Mouse (Mus musculus): ENCODE data around the gene Sh2d2a. TPM values are rescaled to one million over a fixed set of nuclear protein-coding genes. Genes with fewer than 3 reads are reported as not detected.

Gene Sh2d2a
- polyA plus RNA-seq, 1 experiment from 2014 or later = 0.15 TPM

DNA sequence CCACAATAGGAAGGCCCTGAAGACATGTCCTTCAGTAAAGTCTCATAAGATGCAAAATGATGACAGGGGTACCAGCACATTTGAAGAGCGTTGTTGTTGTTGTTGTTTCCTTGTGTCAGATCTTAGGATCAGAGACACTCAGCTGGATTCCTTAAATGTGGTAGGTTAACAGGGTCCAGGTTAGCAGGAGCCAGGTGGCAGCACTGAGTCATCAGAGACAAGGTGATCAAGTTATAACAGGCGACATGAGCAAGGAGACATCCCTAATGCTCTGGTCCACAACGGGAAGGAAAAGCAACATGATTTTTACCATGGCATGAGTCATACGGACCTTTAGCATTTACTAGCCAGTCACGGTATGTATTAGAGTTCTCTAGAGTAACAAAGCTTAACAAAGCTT, 13.1 kb upstream of the Sh2d2a start:
- H3K9me3 ChIP-seq (ENCODE audit: control insufficient read depth, low read length) = no peaks in the 10 kb centered on the region
- H3K36me3 ChIP-seq (ENCODE audit: control insufficient read depth, insufficient read depth, low read length) = no peaks in the 10 kb centered on the region
- H3K27me3 ChIP-seq (ENCODE audit: control insufficient read depth, insufficient read depth, low read length) = no peaks in the 10 kb centered on the region
- H3K4me2 ChIP-seq (ENCODE audit: low read length) = no peak overlapping the region
- no peak for ATAC-seq (ENCODE audit: insufficient number of reproducible peaks, insufficient read depth, low FRiP score, low read depth)
- no peak overlapping the region for H3K9ac ChIP-seq (ENCODE audit: low read length)
- no peak overlapping the region for H3K4me3 ChIP-seq (ENCODE audit: control insufficient read depth in 1 of 2, insufficient read depth in 1 of 2, low read depth in 1 of 2, low read length in 2 of 2)
- no peaks in the 10 kb centered on the region for H3K4me1 ChIP-seq (ENCODE audit: control insufficient read depth in 2 of 2, insufficient read depth in 2 of 2, low read length in 2 of 2)
- WGBS = 64% methylated on average over 5 of the region's 5 CpGs
- no peak overlapping the region for H3K27ac ChIP-seq (replicated peaks in 1 of 2; ENCODE audit: control insufficient read depth in 1 of 2, insufficient read depth in 1 of 2, low read depth in 2 of 2, low read length in 2 of 2)

DNA sequence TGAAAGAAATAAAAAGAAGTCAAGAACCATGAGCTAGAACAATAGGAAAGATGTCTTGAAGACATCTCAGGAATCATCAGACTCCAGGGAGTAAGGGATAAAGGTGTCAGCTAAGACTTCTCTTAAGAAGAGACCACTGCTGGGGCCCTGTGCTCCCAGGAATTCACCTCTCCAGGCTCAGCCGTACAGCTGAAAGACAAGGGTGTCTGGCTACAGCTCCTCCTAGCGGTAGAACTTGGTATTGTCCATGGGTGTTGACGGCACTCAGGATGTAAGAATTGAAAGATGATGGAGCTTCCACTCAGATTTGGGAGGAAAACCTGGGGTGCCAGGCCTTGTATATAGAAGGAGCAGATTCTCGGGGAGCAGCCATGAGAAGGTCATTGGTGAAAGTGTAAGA, 7.9 kb upstream of the Sh2d2a start:
- Histone ChIP-seq H3K4me1 (ENCODE audit: control insufficient read depth in 2 of 2, insufficient read depth in 2 of 2, low read length in 2 of 2) (no peaks in the 10 kb centered on the region), H3K4me2 (ENCODE audit: low read length) (no peak overlapping the region), H3K9me3 (ENCODE audit: control insufficient read depth, low read length) (no peaks in the 10 kb centered on the region), H3K9ac (ENCODE audit: low read length) (no peak overlapping the region), H3K27me3 (ENCODE audit: control insufficient read depth, insufficient read depth, low read length) (peaks cover 3% of the 10 kb centered on the region; the same call in 1 of the 2 replicates), H3K36me3 (ENCODE audit: control insufficient read depth, insufficient read depth, low read length) (no peaks in the 10 kb centered on the region), H3K27ac (replicated peaks in 1 of 2; ENCODE audit: control insufficient read depth in 1 of 2, insufficient read depth in 1 of 2, low read depth in 2 of 2, low read length in 2 of 2) (no peak overlapping the region), H3K4me3 (ENCODE audit: control insufficient read depth in 1 of 2, insufficient read depth in 1 of 2, low read depth in 1 of 2, low read length in 2 of 2) (no peak overlapping the region)
- WGBS = 3% methylated on average over 4 of the region's 4 CpGs
- no peak for ATAC-seq (ENCODE audit: insufficient number of reproducible peaks, insufficient read depth, low FRiP score, low read depth)

DNA sequence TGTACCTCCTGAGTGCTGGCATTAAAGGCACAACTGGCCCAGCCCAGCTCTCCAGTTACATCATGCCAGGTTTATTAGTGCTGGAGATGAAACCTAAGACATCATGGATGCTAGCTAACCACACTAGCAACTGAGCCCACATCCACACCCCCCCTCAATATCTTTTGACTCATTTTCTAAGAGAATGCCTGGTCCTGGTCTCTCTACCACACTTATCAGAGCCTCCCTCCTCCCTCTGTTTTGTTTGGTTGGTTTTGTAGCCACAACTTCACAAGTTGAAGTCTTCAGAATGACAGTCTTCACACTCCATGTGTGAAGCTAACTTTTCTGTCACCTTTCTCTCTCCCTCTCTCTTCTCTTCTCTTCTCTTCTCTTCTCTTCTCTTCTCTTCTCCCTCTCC, 5.7 kb upstream of the Sh2d2a start:
- H3K36me3 ChIP-seq (ENCODE audit: control insufficient read depth, insufficient read depth, low read length) = no peaks in the 10 kb centered on the region
- H3K4me3 ChIP-seq (ENCODE audit: control insufficient read depth in 1 of 2, insufficient read depth in 1 of 2, low read depth in 1 of 2, low read length in 2 of 2) = no peak overlapping the region
- H3K4me2 ChIP-seq (ENCODE audit: low read length) = no peak overlapping the region
- H3K4me1 ChIP-seq (ENCODE audit: control insufficient read depth in 2 of 2, insufficient read depth in 2 of 2, low read length in 2 of 2) = no peaks in the 10 kb centered on the region
- no peak overlapping the region for H3K27ac ChIP-seq (replicated peaks in 1 of 2; ENCODE audit: control insufficient read depth in 1 of 2, insufficient read depth in 1 of 2, low read depth in 2 of 2, low read length in 2 of 2)
- ATAC-seq (ENCODE audit: insufficient number of reproducible peaks, insufficient read depth, low FRiP score, low read depth) = no peak
- peaks cover 3% of the 10 kb centered on the region; the same call in 1 of the 2 replicates for H3K27me3 ChIP-seq (ENCODE audit: control insufficient read depth, insufficient read depth, low read length)
- no peaks in the 10 kb centered on the region for H3K9me3 ChIP-seq (ENCODE audit: control insufficient read depth, low read length)
- no peak overlapping the region for H3K9ac ChIP-seq (ENCODE audit: low read length)

DNA sequence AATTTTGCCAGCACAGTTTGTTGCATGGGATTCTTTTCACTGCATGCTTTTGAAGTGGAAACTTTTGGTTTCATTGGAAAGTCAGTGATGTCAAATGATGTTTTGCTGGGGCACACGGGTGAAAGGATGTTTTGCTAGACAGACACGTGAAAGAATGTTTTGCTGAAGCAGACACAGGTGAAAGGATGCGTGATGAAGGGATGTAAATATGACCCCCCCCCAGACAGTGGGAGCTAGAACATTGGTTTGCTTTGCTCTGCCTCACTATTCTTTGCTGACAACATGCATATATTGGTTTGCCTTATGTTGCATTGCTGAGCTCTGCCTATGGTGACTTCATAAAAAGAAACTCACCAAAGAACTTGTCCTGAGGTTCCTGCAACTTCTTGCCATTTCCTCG, 1.6 kb upstream of the Sh2d2a start:
- 69% methylated on average over 4 of the region's 4 CpGs for WGBS
- Histone ChIP-seq H3K27me3 (ENCODE audit: control insufficient read depth, insufficient read depth, low read length) (no peaks in the 10 kb centered on the region), H3K4me3 (ENCODE audit: control insufficient read depth in 1 of 2, insufficient read depth in 1 of 2, low read depth in 1 of 2, low read length in 2 of 2) (no peak overlapping the region), H3K4me2 (ENCODE audit: low read length) (no peak overlapping the region), H3K36me3 (ENCODE audit: control insufficient read depth, insufficient read depth, low read length) (no peaks in the 10 kb centered on the region), H3K9ac (ENCODE audit: low read length) (no peak overlapping the region), H3K4me1 (ENCODE audit: control insufficient read depth in 2 of 2, insufficient read depth in 2 of 2, low read length in 2 of 2) (peaks cover 2 to 4% of the 10 kb centered on the region in 2 experiments; a peak in 1 of 4 replicates), H3K27ac (replicated peaks in 1 of 2; ENCODE audit: control insufficient read depth in 1 of 2, insufficient read depth in 1 of 2, low read depth in 2 of 2, low read length in 2 of 2) (no peak overlapping the region), H3K9me3 (ENCODE audit: control insufficient read depth, low read length) (no peaks in the 10 kb centered on the region)
- ATAC-seq (ENCODE audit: insufficient number of reproducible peaks, insufficient read depth, low FRiP score, low read depth) = no peak

DNA sequence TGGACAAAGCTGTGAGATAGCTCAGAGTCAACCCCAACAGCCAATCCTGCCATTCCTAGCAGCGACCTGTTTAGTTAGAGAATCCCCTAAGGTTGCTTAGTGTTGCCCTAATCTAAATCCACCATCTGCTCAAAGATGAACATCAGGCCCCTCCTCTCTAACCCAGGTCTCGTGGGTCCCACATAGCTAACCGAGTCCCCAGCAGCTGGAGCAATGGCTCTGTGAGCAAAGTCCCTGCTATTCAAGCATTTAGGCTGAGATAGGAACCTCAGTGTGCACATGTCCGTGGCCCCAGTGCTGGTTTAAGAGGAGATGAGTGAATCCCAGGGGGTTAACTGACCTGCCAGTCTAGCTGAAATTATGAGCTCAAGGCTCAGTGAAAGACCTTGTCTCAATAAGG, 369 bp upstream of the Sh2d2a start:
- H3K36me3 ChIP-seq (ENCODE audit: control insufficient read depth, insufficient read depth, low read length) = no peaks in the 10 kb centered on the region
- no peak overlapping the region for H3K9ac ChIP-seq (ENCODE audit: low read length)
- WGBS = 63% methylated on average over 4 of the region's 4 CpGs
- peaks cover 2 to 4% of the 10 kb centered on the region in 2 experiments; a peak in 1 of 4 replicates for H3K4me1 ChIP-seq (ENCODE audit: control insufficient read depth in 2 of 2, insufficient read depth in 2 of 2, low read length in 2 of 2)
- no peak overlapping the region for H3K4me2 ChIP-seq (ENCODE audit: low read length)
- H3K27me3 ChIP-seq (ENCODE audit: control insufficient read depth, insufficient read depth, low read length) = no peaks in the 10 kb centered on the region
- H3K27ac ChIP-seq (replicated peaks in 1 of 2; ENCODE audit: control insufficient read depth in 1 of 2, insufficient read depth in 1 of 2, low read depth in 2 of 2, low read length in 2 of 2) = no peak overlapping the region
- no peak for ATAC-seq (ENCODE audit: insufficient number of reproducible peaks, insufficient read depth, low FRiP score, low read depth)
- no peak overlapping the region for H3K4me3 ChIP-seq (ENCODE audit: control insufficient read depth in 1 of 2, insufficient read depth in 1 of 2, low read depth in 1 of 2, low read length in 2 of 2)
- H3K9me3 ChIP-seq (ENCODE audit: control insufficient read depth, low read length) = no peaks in the 10 kb centered on the region

DNA sequence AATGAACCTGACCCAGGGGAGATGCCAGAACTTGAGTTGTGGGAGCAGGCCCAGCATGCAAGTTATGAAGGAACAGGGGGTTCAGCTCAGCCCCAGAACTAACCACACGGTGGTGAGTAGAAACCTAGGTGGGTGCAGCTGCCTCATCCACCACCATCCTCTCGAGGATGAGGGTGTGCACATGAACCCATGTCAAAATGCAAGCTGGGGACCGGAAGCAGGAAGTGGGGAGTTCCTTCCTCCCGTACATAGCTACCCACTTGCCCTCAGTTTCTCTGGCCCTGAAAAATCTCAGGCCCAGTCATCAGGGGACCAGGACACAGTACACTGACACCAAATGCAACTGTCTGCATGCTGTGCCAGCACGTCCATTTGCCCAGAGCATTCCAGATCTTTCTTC, 1.1 kb downstream of the Sh2d2a start:
- H3K9ac ChIP-seq (ENCODE audit: low read length) = no peak overlapping the region
- no peak overlapping the region for H3K4me3 ChIP-seq (ENCODE audit: control insufficient read depth in 1 of 2, insufficient read depth in 1 of 2, low read depth in 1 of 2, low read length in 2 of 2)
- H3K9me3 ChIP-seq (ENCODE audit: control insufficient read depth, low read length) = no peaks in the 10 kb centered on the region
- no peaks in the 10 kb centered on the region for H3K27me3 ChIP-seq (ENCODE audit: control insufficient read depth, insufficient read depth, low read length)
- peaks cover 2 to 4% of the 10 kb centered on the region in 2 experiments; a peak in 1 of 4 replicates for H3K4me1 ChIP-seq (ENCODE audit: control insufficient read depth in 2 of 2, insufficient read depth in 2 of 2, low read length in 2 of 2)
- H3K27ac ChIP-seq (replicated peaks in 1 of 2; ENCODE audit: control insufficient read depth in 1 of 2, insufficient read depth in 1 of 2, low read depth in 2 of 2, low read length in 2 of 2) = no peak overlapping the region
- 74% methylated on average over 5 of the region's 5 CpGs for WGBS
- no peak overlapping the region for H3K4me2 ChIP-seq (ENCODE audit: low read length)
- H3K36me3 ChIP-seq (ENCODE audit: control insufficient read depth, insufficient read depth, low read length) = no peaks in the 10 kb centered on the region
- no peak for ATAC-seq (ENCODE audit: insufficient number of reproducible peaks, insufficient read depth, low FRiP score, low read depth)

DNA sequence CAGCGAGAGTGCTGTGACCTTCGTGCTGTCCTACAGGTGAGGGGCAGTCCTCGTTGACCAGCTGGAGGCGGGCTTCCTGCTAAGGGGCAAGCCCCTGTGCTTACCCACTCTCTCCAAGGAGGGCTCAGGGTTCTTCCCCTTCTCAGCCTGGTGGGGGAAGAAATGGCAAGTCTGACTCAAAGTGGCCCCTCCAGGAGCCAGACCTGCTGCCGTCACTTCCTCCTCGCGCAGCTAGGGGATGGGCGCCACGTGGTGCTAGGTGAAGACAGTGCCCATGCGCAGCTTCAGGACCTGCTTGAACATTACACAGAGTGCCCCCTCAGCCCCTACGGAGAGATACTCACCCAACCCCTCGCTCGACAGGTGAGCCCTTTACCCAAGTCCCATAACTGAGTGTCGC, 2.6 kb downstream of the Sh2d2a start:
- 77% methylated on average over 14 of the region's 14 CpGs for WGBS
- Histone ChIP-seq H3K9me3 (ENCODE audit: control insufficient read depth, low read length) (no peaks in the 10 kb centered on the region), H3K36me3 (ENCODE audit: control insufficient read depth, insufficient read depth, low read length) (no peaks in the 10 kb centered on the region), H3K4me3 (ENCODE audit: control insufficient read depth in 1 of 2, insufficient read depth in 1 of 2, low read depth in 1 of 2, low read length in 2 of 2) (no peak overlapping the region), H3K27ac (replicated peaks in 1 of 2; ENCODE audit: control insufficient read depth in 1 of 2, insufficient read depth in 1 of 2, low read depth in 2 of 2, low read length in 2 of 2) (no peak overlapping the region), H3K4me1 (ENCODE audit: control insufficient read depth in 2 of 2, insufficient read depth in 2 of 2, low read length in 2 of 2) (peaks cover 2 to 4% of the 10 kb centered on the region in 2 experiments; a peak in 1 of 4 replicates), H3K27me3 (ENCODE audit: control insufficient read depth, insufficient read depth, low read length) (no peaks in the 10 kb centered on the region), H3K4me2 (ENCODE audit: low read length) (no peak overlapping the region), H3K9ac (ENCODE audit: low read length) (no peak overlapping the region)
- no peak for ATAC-seq (ENCODE audit: insufficient number of reproducible peaks, insufficient read depth, low FRiP score, low read depth)

DNA sequence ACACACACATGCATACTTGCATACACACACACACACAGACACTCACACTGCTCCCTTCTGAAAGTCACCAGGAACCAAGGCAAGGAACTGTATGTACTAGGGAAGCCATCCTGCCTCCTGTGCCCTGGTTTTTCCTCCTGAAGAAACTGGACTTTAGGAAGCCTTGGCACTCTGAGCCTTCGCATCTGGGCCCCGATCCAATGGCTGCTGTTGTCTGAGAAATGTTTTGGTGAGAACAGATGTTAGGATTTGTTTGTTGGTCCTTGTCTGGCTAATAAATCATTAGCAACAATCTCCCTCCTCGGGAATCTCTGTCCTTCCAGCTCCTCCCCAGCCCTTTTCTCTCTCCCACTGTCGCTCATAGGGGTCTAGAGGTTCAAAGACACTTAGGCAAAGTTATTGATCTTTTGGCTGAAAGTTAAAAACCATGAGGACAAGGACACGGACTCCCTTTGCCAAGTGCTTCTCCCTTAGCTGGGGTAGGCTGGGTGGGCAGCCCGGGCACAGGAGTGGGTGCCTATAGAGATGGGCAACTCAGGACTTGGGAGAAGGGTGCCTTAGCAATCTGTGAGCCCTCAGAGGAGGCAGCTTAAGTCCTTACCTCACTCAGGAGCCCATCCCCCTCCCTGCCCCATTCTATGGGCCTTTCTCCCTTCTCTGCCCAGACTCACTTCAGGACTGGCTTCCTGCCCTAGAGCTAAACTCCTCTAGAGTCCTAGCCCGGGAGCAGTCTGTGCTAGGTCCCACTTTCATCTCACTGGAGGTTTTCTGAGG, 8.4 kb downstream of the Sh2d2a start:
- H3K4me3 ChIP-seq (ENCODE audit: control insufficient read depth in 1 of 2, insufficient read depth in 1 of 2, low read depth in 1 of 2, low read length in 2 of 2) = no peak overlapping the region
- H3K36me3 ChIP-seq (ENCODE audit: control insufficient read depth, insufficient read depth, low read length) = peaks cover 42% of the 10 kb centered on the region
- H3K4me1 ChIP-seq (ENCODE audit: control insufficient read depth in 2 of 2, insufficient read depth in 2 of 2, low read length in 2 of 2) = no peaks in the 10 kb centered on the region
- no peaks in the 10 kb centered on the region for H3K27me3 ChIP-seq (ENCODE audit: control insufficient read depth, insufficient read depth, low read length)
- no peaks in the 10 kb centered on the region for H3K9me3 ChIP-seq (ENCODE audit: control insufficient read depth, low read length)
- no peak for ATAC-seq (ENCODE audit: insufficient number of reproducible peaks, insufficient read depth, low FRiP score, low read depth)
- WGBS = 69% methylated on average over 7 of the region's 7 CpGs
- no peak overlapping the region for H3K9ac ChIP-seq (ENCODE audit: low read length)
- no peak overlapping the region for H3K4me2 ChIP-seq (ENCODE audit: low read length)
- no peak overlapping the region for H3K27ac ChIP-seq (replicated peaks in 1 of 2; ENCODE audit: control insufficient read depth in 1 of 2, insufficient read depth in 1 of 2, low read depth in 2 of 2, low read length in 2 of 2)
